Mouse (Mus musculus): ENCODE measurements around the gene Rai14. TPM values are rescaled to one million over a fixed set of nuclear protein-coding genes. Genes with fewer than 3 reads are reported as not detected.

The Rai14 gene
- polyA plus RNA-seq, 1 experiment from 2014 or later: 9.2 TPM

GRCm38 (mm10) chr15:10643224-10643623 is 71.2 kb downstream of the Rai14 start:
- ATAC-seq: no peak
- no peak overlapping the region for H3K9ac ChIP-seq
- WGBS (ENCODE audit: insufficient replicate concordance): 64% methylated on average over 4 of the region's 4 CpGs

GRCm38 (mm10) chr15:10642419-10642818 is 72.0 kb downstream of the Rai14 start:
- Histone ChIP-seq H3K4me2 (no peak overlapping the region), H3K9me3 (replicated peaks) (no peaks in the 10 kb centered on the region), H3K9ac (no peak overlapping the region), H3K27me3 (replicated peaks) (no peaks in the 10 kb centered on the region), H3K27ac (no peak overlapping the region), H3K36me3 (no peaks in the 10 kb centered on the region), H3K4me1 (peaks cover under 1% of the 10 kb centered on the region; the same call in 1 of the 2 replicates), H3K4me3 (no peak overlapping the region)
- no peak for ATAC-seq
- WGBS (ENCODE audit: insufficient replicate concordance): 81% methylated on average over 5 of the region's 5 CpGs

More at GRCm38 (mm10) chr15:10643224-10643623, 71.2 kb downstream of the Rai14 start:
- H3K27ac ChIP-seq: no peak overlapping the region
- H3K27me3 ChIP-seq (replicated peaks): no peaks in the 10 kb centered on the region
- H3K9me3 ChIP-seq (replicated peaks): no peaks in the 10 kb centered on the region
- H3K4me3 ChIP-seq: no peak overlapping the region
- H3K36me3 ChIP-seq: no peaks in the 10 kb centered on the region
- peaks cover 9% of the 10 kb centered on the region; the same call in 1 of the 2 replicates for H3K4me1 ChIP-seq
- H3K4me2 ChIP-seq: no peak overlapping the region

DNA sequence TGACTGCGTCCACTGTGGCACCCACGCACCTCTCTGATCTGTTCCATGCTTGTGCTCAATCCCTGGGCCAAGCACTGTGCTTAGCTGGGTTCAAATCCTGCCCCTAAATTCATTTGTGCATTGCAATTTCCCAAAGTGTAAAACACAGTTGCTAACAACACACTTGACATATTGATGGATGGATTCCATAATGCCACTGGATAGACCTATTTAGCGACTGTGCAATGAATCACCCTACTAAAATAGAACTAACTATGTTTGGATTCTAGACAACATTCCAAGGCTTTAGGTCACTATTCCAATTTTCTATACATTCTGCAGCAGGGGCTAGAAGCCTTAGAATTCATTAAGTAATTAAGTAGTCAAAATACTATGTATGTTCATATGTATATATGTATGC is 73.7 kb downstream of the Rai14 start:
- no peak for ATAC-seq
- Histone ChIP-seq H3K9ac (no peak overlapping the region), H3K4me3 (no peak overlapping the region), H3K9me3 (replicated peaks) (no peaks in the 10 kb centered on the region), H3K27me3 (replicated peaks) (no peaks in the 10 kb centered on the region), H3K4me1 (no peaks in the 10 kb centered on the region), H3K36me3 (no peaks in the 10 kb centered on the region), H3K4me2 (no peak overlapping the region), H3K27ac (no peak overlapping the region)
- 70% methylated on average over 3 of the region's 3 CpGs for WGBS (ENCODE audit: insufficient replicate concordance)

GRCm38 (mm10) chr15:10637251-10637793 is 77.1 kb downstream of the Rai14 start:
- Histone ChIP-seq H3K9me3 (replicated peaks) (no peaks in the 10 kb centered on the region), H3K36me3 (no peaks in the 10 kb centered on the region), H3K27ac (no peak overlapping the region), H3K9ac (no peak overlapping the region), H3K4me1 (peaks cover 12% of the 10 kb centered on the region), H3K4me3 (no peak overlapping the region), H3K4me2 (no peak overlapping the region), H3K27me3 (replicated peaks) (no peaks in the 10 kb centered on the region)
- ATAC-seq: no peak
- 70% methylated on average over 6 of the region's 6 CpGs for WGBS (ENCODE audit: insufficient replicate concordance)

- H3K4me1 ChIP-seq: peaks cover 12% of the 10 kb centered on the region
- H3K4me3 ChIP-seq: no peak overlapping the region
- H3K4me2 ChIP-seq: no peak overlapping the region
- H3K9ac ChIP-seq: no peak overlapping the region
- peaks cover 3% of the 10 kb centered on the region; the same call in 1 of the 2 replicates for H3K36me3 ChIP-seq
- 66% methylated on average over 3 of the region's 3 CpGs for WGBS (ENCODE audit: insufficient replicate concordance)
- no peak for ATAC-seq
- no peaks in the 10 kb centered on the region for H3K9me3 ChIP-seq (replicated peaks)
- no peak overlapping the region for H3K27ac ChIP-seq
- no peaks in the 10 kb centered on the region for H3K27me3 ChIP-seq (replicated peaks)
Measured at GRCm38 (mm10) chr15:10636844-10637243, 77.6 kb downstream of the Rai14 start.

- Histone ChIP-seq H3K4me1 (peaks cover 12% of the 10 kb centered on the region), H3K9ac (no peak overlapping the region), H3K4me3 (no peak overlapping the region), H3K27me3 (replicated peaks) (no peaks in the 10 kb centered on the region), H3K36me3 (peaks cover 3% of the 10 kb centered on the region; the same call in 1 of the 2 replicates), H3K27ac (0 out of 2 replicates have a peak overlapping the region, but pooled peaks have one; percentile 20), H3K9me3 (replicated peaks) (no peaks in the 10 kb centered on the region), H3K4me2 (no peak overlapping the region)
- ATAC-seq: no peak
- 76% methylated on average over 10 of the region's 10 CpGs for WGBS (ENCODE audit: insufficient replicate concordance)
Measured at GRCm38 (mm10) chr15:10635121-10635520, 79.3 kb downstream of the Rai14 start.

- no peak overlapping the region; the same call in 1 of the 2 replicates for H3K27ac ChIP-seq
Measured at GRCm38 (mm10) chr15:10634176-10634575, 80.2 kb downstream of the Rai14 start.

DNA sequence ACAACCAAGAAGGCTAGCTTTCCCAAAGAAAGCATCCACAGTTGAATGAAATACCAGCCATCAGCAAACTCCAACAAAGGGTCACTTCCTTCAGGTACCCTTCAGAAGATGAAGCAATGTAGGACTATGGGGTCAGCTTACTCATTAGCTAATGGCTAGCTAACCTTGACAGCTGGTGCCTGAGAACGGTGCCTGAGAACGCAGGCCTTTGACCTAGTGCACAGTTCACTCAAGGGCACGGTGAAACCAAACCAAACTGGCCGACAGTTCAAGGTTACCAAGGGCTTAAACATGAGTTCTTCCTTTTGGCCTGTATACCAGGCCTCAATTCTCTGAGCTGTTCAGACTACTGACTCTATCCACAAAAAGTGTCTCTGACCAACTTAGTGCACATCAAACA is 81.0 kb downstream of the Rai14 start:
- H3K4me3 ChIP-seq: no peak overlapping the region
- H3K4me2 ChIP-seq: no peak overlapping the region
- H3K9ac ChIP-seq: no peak overlapping the region
- H3K9me3 ChIP-seq (replicated peaks): no peaks in the 10 kb centered on the region
- no peaks in the 10 kb centered on the region for H3K27me3 ChIP-seq (replicated peaks)
- H3K4me1 ChIP-seq: peaks cover 16% of the 10 kb centered on the region
- H3K27ac ChIP-seq: no peak overlapping the region
- peak; percentile 70; the same call in 1 of the 2 replicates for ATAC-seq
- H3K36me3 ChIP-seq: peaks cover 8% of the 10 kb centered on the region; the same call in 1 of the 2 replicates
- 70% methylated on average over 4 of the region's 4 CpGs for WGBS (ENCODE audit: insufficient replicate concordance)

More at GRCm38 (mm10) chr15:10634176-10634575, 80.2 kb downstream of the Rai14 start:
- WGBS (ENCODE audit: insufficient replicate concordance): 54% methylated on average over 6 of the region's 6 CpGs
- ATAC-seq: no peak
- Histone ChIP-seq H3K4me3 (no peak overlapping the region), H3K4me2 (no peak overlapping the region), H3K9ac (no peak overlapping the region), H3K9me3 (replicated peaks) (no peaks in the 10 kb centered on the region), H3K4me1 (peaks cover 16% of the 10 kb centered on the region), H3K36me3 (peaks cover 6% of the 10 kb centered on the region; the same call in 1 of the 2 replicates), H3K27me3 (replicated peaks) (no peaks in the 10 kb centered on the region)

GRCm38 (mm10) chr15:10632581-10632980 is 81.8 kb downstream of the Rai14 start:
- 74% methylated on average over 9 of the region's 9 CpGs for WGBS (ENCODE audit: insufficient replicate concordance)
- Histone ChIP-seq H3K27me3 (replicated peaks) (no peaks in the 10 kb centered on the region), H3K36me3 (peaks cover 8% of the 10 kb centered on the region; the same call in 1 of the 2 replicates), H3K4me1 (peaks cover 24% of the 10 kb centered on the region), H3K9ac (no peak overlapping the region), H3K27ac (no peak overlapping the region), H3K9me3 (replicated peaks) (no peaks in the 10 kb centered on the region), H3K4me2 (no peak overlapping the region), H3K4me3 (no peak overlapping the region)
- ATAC-seq: no peak

DNA sequence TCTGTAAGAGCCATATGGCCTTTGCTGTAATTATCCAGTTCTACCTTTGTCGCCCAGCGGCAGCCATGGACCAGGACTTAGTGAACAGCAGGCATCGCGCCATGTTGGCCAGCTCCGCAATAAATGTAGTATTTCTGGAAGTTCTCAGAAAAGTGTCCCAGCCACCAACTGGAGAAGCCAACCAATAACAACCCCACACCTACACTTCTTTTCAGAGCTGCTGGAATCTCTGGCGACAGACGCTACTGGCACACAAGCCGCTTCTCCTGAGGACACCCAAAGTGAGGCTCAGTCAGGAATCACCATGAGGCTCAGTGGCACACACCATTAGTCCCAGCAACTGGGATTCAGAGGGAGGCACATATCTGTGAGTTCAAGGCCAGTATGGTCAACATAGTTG is 82.4 kb downstream of the Rai14 start:
- Histone ChIP-seq H3K27ac (no peak overlapping the region), H3K4me3 (no peak overlapping the region), H3K9ac (no peak overlapping the region), H3K36me3 (peaks cover 8% of the 10 kb centered on the region; the same call in 1 of the 2 replicates), H3K27me3 (replicated peaks) (no peaks in the 10 kb centered on the region), H3K4me2 (no peak overlapping the region), H3K9me3 (replicated peaks) (no peaks in the 10 kb centered on the region), H3K4me1 (peaks cover 24% of the 10 kb centered on the region)
- ATAC-seq: no peak
- 92% methylated on average over 8 of the region's 8 CpGs for WGBS (ENCODE audit: insufficient replicate concordance)

GRCm38 (mm10) chr15:10631541-10631940 is 82.9 kb downstream of the Rai14 start:
- H3K36me3 ChIP-seq: peaks cover 8% of the 10 kb centered on the region; the same call in 1 of the 2 replicates
- H3K4me1 ChIP-seq: peaks cover 24% of the 10 kb centered on the region
- no peak overlapping the region for H3K4me2 ChIP-seq
- H3K27ac ChIP-seq: no peak overlapping the region
- no peaks in the 10 kb centered on the region for H3K27me3 ChIP-seq (replicated peaks)
- H3K9me3 ChIP-seq (replicated peaks): no peaks in the 10 kb centered on the region
- no peak overlapping the region for H3K9ac ChIP-seq
- ATAC-seq: no peak
- 77% methylated on average over 5 of the region's 5 CpGs for WGBS (ENCODE audit: insufficient replicate concordance)
- H3K4me3 ChIP-seq: no peak overlapping the region

DNA sequence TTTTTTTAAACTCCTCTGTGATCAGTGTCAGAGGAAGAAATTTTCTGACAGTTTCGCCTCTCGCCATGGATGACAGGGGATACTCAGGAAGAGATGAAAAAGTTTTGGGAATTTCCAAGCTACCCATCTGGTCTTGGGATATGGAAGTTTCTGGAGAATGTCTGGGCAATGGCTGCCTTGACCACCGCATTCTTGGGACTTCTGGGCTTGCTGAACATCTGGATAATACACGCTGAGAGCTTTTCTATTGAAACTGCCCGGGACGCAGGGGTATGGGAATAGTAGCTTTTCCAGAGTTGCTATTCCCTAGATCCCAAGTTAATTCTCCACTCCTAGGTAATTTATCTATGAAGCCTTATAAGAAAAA is 85.5 kb downstream of the Rai14 start:
- WGBS (ENCODE audit: insufficient replicate concordance): 83% methylated on average over 6 of the region's 6 CpGs
- H3K4me1 ChIP-seq: peaks cover 12% of the 10 kb centered on the region; the same call in 1 of the 2 replicates
- no peaks in the 10 kb centered on the region for H3K27me3 ChIP-seq (replicated peaks)
- H3K9me3 ChIP-seq (replicated peaks): no peaks in the 10 kb centered on the region
- H3K36me3 ChIP-seq: peaks cover 8% of the 10 kb centered on the region; the same call in 1 of the 2 replicates
- no peak overlapping the region for H3K4me2 ChIP-seq
- ATAC-seq: no peak
- no peak overlapping the region for H3K9ac ChIP-seq
- H3K27ac ChIP-seq: no peak overlapping the region
- no peak overlapping the region for H3K4me3 ChIP-seq

Measured in liver, embryonic 12.5 days (tissue).